Mouse (Mus musculus) MEL (cell line): ENCODE measurements around the gene Gm30191. TPM values are rescaled to one million over a fixed set of nuclear protein-coding genes. Genes with fewer than 3 reads are reported as not detected.

Experiments
- DNase-seq: peaks from one replicate; pipeline ENCODE4 v3.0.0; 2011; ENCODE audit warnings: low read depth, low spot score
- H3K27ac ChIP-seq: 2 replicates; pipeline ENCODE4 v1.5.1; 2012; ENCODE audit warnings: low read depth, mild to moderate bottlenecking, control low read depth, low read length, moderate library complexity; ENCODE audit not compliant: control insufficient read depth
- H3K27me3 ChIP-seq, 2 experiments: fragments of 150-350 bp in 1 of 2; sonication (generic) in 1 of 2; 2 replicates each; pipeline ENCODE4 v1.6.1; 2012; ENCODE audit warnings: low read length in 2 of 2, mild to moderate bottlenecking in 2 of 2, improper control_type of control experiment in 1 of 2, moderate library complexity in 1 of 2; ENCODE audit not compliant: insufficient read depth in 2 of 2, control insufficient read depth in 1 of 2
- H3K36me3 ChIP-seq, 2 experiments: 2 replicates each; pipeline ENCODE4 v1.6.1; 2012 to 2014; ENCODE audit warnings: low read length in 2 of 2, improper control_type of control experiment in 1 of 2, inconsistent platforms in 1 of 2, mild to moderate bottlenecking in 1 of 2; ENCODE audit not compliant: insufficient read depth in 2 of 2, control insufficient read depth in 1 of 2
- H3K4me1 ChIP-seq, 2 experiments: fragments of 150-350 bp in 1 of 2; sonication (generic) in 1 of 2; 2 replicates each; pipeline ENCODE4 v1.6.1; 2012; ENCODE audit warnings: low read length in 2 of 2, improper control_type of control experiment in 1 of 2, mild to moderate bottlenecking in 1 of 2; ENCODE audit not compliant: insufficient read depth in 2 of 2, control insufficient read depth in 1 of 2
- H3K4me3 ChIP-seq, 2 experiments: fragments of 150-350 bp in 1 of 2; sonication (generic) in 1 of 2; 2 replicates each; pipeline ENCODE4 v1.5.1; 2012; ENCODE audit warnings: low read depth in 2 of 2, low read length in 2 of 2, mild to moderate bottlenecking in 2 of 2, moderate library complexity in 2 of 2, control low read depth in 1 of 2, improper control_type of control experiment in 1 of 2; ENCODE audit not compliant: control insufficient read depth in 1 of 2, insufficient read depth in 1 of 2
- H3K79me2 ChIP-seq: 2 replicates; pipeline ENCODE4 v1.6.1; 2012; ENCODE audit warnings: mild to moderate bottlenecking, low read length, moderate library complexity; ENCODE audit not compliant: control insufficient read depth, poor library complexity, insufficient read depth
- H3K9ac ChIP-seq: 2 replicates; pipeline ENCODE4 v1.6.1; 2012; ENCODE audit warnings: low read depth, mild to moderate bottlenecking, control low read depth, low read length, moderate library complexity; ENCODE audit not compliant: control insufficient read depth, poor library complexity, severe bottlenecking
- H3K9me3 ChIP-seq: fragments of 150-350 bp; sonication (generic); replicated peaks from 2 replicates; pipeline ENCODE4 v1.6.1; 2012; ENCODE audit warnings: mild to moderate bottlenecking, low read length, improper control_type of control experiment, moderate library complexity; ENCODE audit not compliant: insufficient read depth
- CHD1 ChIP-seq: IDR thresholded peaks from 2 replicates; pipeline ENCODE4 v1.6.1; 2012; ENCODE audit warnings: low read depth, mild to moderate bottlenecking, inconsistent platforms, low read length, improper control_type of control experiment
- CHD2 ChIP-seq: IDR thresholded peaks from 2 replicates; pipeline ENCODE4 v1.6.1; 2011; ENCODE audit warnings: low read length, improper control_type of control experiment
- E2F4 ChIP-seq: IDR thresholded peaks from 2 replicates; pipeline ENCODE4 v1.6.1; 2011; ENCODE audit warnings: low read depth, low read length, improper control_type of control experiment, borderline replicate concordance
- ELF1 ChIP-seq: IDR thresholded peaks from 2 replicates; pipeline ENCODE4 v1.6.1; 2014; ENCODE audit warnings: low read depth, mild to moderate bottlenecking, inconsistent platforms, low read length, improper control_type of control experiment, moderate library complexity
- ETS1 ChIP-seq: IDR thresholded peaks from 2 replicates; pipeline ENCODE4 v1.6.1; 2012; ENCODE audit warnings: low read depth, mild to moderate bottlenecking, inconsistent platforms, low read length, improper control_type of control experiment, moderate library complexity
- GATA1 ChIP-seq: IDR thresholded peaks from 2 replicates; pipeline ENCODE4 v1.6.1; 2011; ENCODE audit warnings: low read depth, low read length, improper control_type of control experiment
- HCFC1 ChIP-seq: IDR thresholded peaks from 2 replicates; pipeline ENCODE4 v1.6.1; 2012; ENCODE audit warnings: low read depth, mild to moderate bottlenecking, inconsistent platforms, low read length, improper control_type of control experiment, moderate library complexity
- JUND ChIP-seq: IDR thresholded peaks from 2 replicates; pipeline ENCODE4 v1.6.1; 2011; ENCODE audit warnings: low read depth, mild to moderate bottlenecking, improper control_type of control experiment, low read length
- MAZ ChIP-seq: IDR thresholded peaks from 2 replicates; pipeline ENCODE4 v1.6.1; 2012; ENCODE audit warnings: low read depth, mild to moderate bottlenecking, inconsistent platforms, low read length, improper control_type of control experiment
- MEF2A ChIP-seq: IDR thresholded peaks from 2 replicates; pipeline ENCODE4 v1.6.1; 2014; ENCODE audit warnings: low read depth, mild to moderate bottlenecking, inconsistent platforms, low read length, improper control_type of control experiment; ENCODE audit not compliant: poor library complexity, insufficient replicate concordance, severe bottlenecking; ENCODE audit errors: extremely low read depth
- MXI1 ChIP-seq: IDR thresholded peaks from 2 replicates; pipeline ENCODE4 v1.6.1; 2011; ENCODE audit warnings: mild to moderate bottlenecking, low read depth, low read length, improper control_type of control experiment
- MYC ChIP-seq: IDR thresholded peaks from 2 replicates; pipeline ENCODE4 v1.6.1; 2011; ENCODE audit warnings: low read depth, mild to moderate bottlenecking, low read length, improper control_type of control experiment, moderate library complexity
- NELFE ChIP-seq: IDR thresholded peaks from 2 replicates; pipeline ENCODE4 v1.6.1; 2011; ENCODE audit warnings: low read depth, low read length, improper control_type of control experiment
- POLR2AphosphoS5 ChIP-seq: IDR thresholded peaks from 2 replicates; pipeline ENCODE4 v1.6.1; 2012; ENCODE audit warnings: low read depth, borderline replicate concordance, mild to moderate bottlenecking, inconsistent platforms, low read length, moderate library complexity, mixed read lengths
- SIN3A ChIP-seq: IDR thresholded peaks from 2 replicates; pipeline ENCODE4 v1.6.1; 2012; ENCODE audit warnings: low read length, improper control_type of control experiment, inconsistent platforms
- TBP ChIP-seq: IDR thresholded peaks from 2 replicates; pipeline ENCODE4 v1.8.0; 2011; ENCODE audit warnings: low read depth, low read length, improper control_type of control experiment
- UBTF ChIP-seq: IDR thresholded peaks from 2 replicates; pipeline ENCODE4 v1.6.1; 2012; ENCODE audit warnings: low read depth, mild to moderate bottlenecking, inconsistent platforms, low read length, improper control_type of control experiment, moderate library complexity, borderline replicate concordance; ENCODE audit not compliant: insufficient read depth
- USF1 ChIP-seq: IDR thresholded peaks from 2 replicates; pipeline ENCODE4 v1.6.1; 2014; ENCODE audit warnings: low read depth, mild to moderate bottlenecking, inconsistent platforms, low read length, improper control_type of control experiment, moderate library complexity
- ZC3H11A ChIP-seq: IDR thresholded peaks from 2 replicates; pipeline ENCODE4 v1.6.1; 2012; ENCODE audit warnings: low read depth, mild to moderate bottlenecking, inconsistent platforms, low read length, improper control_type of control experiment
- ZKSCAN1 ChIP-seq: IDR thresholded peaks from 2 replicates; pipeline ENCODE4 v1.6.1; 2012; ENCODE audit warnings: low read depth, mild to moderate bottlenecking, inconsistent platforms, low read length, improper control_type of control experiment, moderate library complexity
- ZNF384 ChIP-seq: IDR thresholded peaks from 2 replicates; pipeline ENCODE4 v1.6.1; 2012; ENCODE audit warnings: low read depth, mild to moderate bottlenecking, inconsistent platforms, low read length, improper control_type of control experiment
- polyA plus RNA-seq, 2 experiments: library from polyadenylated mRNA; stranded (reverse) in 1 of 2; unstranded in 1 of 2; fragments of >175 nt in 1 of 2; fragments of >200 nt in 1 of 2; gene quantifications; 2 replicates each; pipeline versions ENCODE4 v1.2.1 to v1.2.4; 2012; ENCODE audit warnings: low replicate concordance in 2 of 2, low read depth in 1 of 2; ENCODE audit not compliant: insufficient read length in 2 of 2, insufficient read depth in 1 of 2, missing spikeins in 1 of 2
- total RNA-seq: library from RNA; depleted of rRNA; stranded (reverse); fragments of 300-350 nt; gene quantifications from 2 replicates; pipeline ENCODE4 v1.2.3, GENCODE M21; 2012

The Gm30191 gene
- total and polyA plus RNA-seq, 3 experiments = not detected

- TF ChIP-seq JUND (no peak), ELF1 (0 out of 2 replicates have a peak, but pooled peaks have one; percentile 44), POLR2AphosphoS5 (no peak), NELFE (peak; percentile 29; the same call in 1 of the 2 replicates), ETS1 (peak; percentile 70), MXI1 (peak; percentile 66), GATA1 (peak; percentile 60), CHD1 (no peak; the same call in 1 of the 2 replicates), UBTF (no peak), ZC3H11A (no peak), SIN3A (peak; percentile 84)
These were observed 38.2 kb downstream of the Gm30191 start (continued) for GRCm38 (mm10) chr4:134284942-134285341.

GRCm38 (mm10) chr4:134286226-134287167 is 39.8 kb downstream of the Gm30191 start:
- Histone ChIP-seq H3K4me1 (peaks cover 2 to 21% of the 10 kb centered on the region in 2 experiments; a peak in 3 of 4 replicates), H3K36me3 (peaks cover 8 to 24% of the 10 kb centered on the region in 2 experiments), H3K9ac (peak overlapping the region; percentile 99), H3K9me3 (no peaks in the 10 kb centered on the region), H3K27me3 (no peaks in the 10 kb centered on the region), H3K79me2 (peaks cover 15% of the 10 kb centered on the region), H3K4me3 (peak overlapping the region; percentile 96 to 97), H3K27ac (peak overlapping the region; percentile 73)
- peak; percentile 64 for DNase-seq
- TF ChIP-seq SIN3A (peak; percentile 27; the same call in 1 of the 2 replicates), MYC (no peak), ZKSCAN1 (no peak), CHD2 (no peak), E2F4 (no peak), MEF2A (no peak), HCFC1 (no peak), MAZ (no peak), ZNF384 (no peak), ELF1 (peak; percentile 41; the same call in 1 of the 2 replicates), TBP (0 out of 2 replicates have a peak, but pooled peaks have one; percentile 32), USF1 (no peak)
